Comparison of ENCODE assay signal across 8 mouse cellular contexts in the genomic region with DNA sequence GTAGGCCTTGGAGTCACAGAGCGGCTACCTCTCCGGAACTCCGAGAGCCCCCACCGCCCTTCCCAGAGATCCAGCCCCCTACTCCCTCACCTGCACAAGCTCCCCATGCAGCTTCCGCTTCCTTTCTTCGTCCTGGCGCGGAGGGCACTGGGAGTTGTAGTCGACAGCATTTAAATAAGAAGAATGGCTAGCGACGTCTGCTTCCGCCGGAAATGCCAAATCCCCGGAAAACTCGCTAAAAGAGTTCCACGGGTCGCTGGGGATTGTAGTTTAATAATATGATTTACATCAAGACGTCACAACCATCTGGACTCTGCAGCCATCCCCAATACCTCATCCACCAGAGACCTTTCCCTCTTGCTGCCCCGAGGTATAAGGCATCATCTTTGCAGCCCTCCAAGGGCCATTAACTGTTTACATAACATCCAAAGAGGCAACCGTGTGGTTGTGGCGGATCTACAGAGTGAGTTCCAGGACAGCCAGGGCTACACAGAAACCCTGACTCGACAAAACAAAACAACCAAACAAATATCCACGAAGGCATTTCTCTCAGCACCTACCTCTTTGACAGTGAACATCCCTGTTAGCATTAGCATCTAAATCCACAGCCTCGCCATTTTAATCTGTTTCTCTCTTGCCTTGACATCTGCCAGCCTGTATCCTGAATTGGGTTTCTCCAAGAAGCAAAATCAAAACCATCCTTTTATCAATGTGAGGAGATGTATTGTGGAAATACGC. TPM values are rescaled to one million over a fixed set of nuclear protein-coding genes. Genes with fewer than 3 reads are reported as not detected.
DNase-seq lines count a peak whose midpoint lies in the region; ATAC-seq and TF ChIP-seq lines count a peak whose summit lies in the region.

No protein-coding gene starts in this region.

- peak overlapping the region; percentile 79 for H3K4me2 ChIP-seq in heart, embryonic 15.5 days
- peak overlapping the region; percentile 67 for H3K4me2 ChIP-seq in liver, embryonic 14.5 days (ENCODE audit: low read depth)
- peak overlapping the region; percentile 70 for H3K4me2 ChIP-seq in neural tube, embryonic 11.5 days (ENCODE audit: low read depth)

- no peak for TF ChIP-seq CTCF in liver, embryonic 14.5 days (IDR thresholded peaks at IDR 0.05; ENCODE audit: low read depth)

- peaks cover 37% of the 10 kb centered on the region for H3K4me1 ChIP-seq in forebrain, embryonic 10.5 days
- peaks cover 13% of the 10 kb centered on the region for H3K4me1 ChIP-seq in heart, embryonic 15.5 days (replicated peaks)
- H3K4me1 ChIP-seq in liver, embryonic 14.5 days (replicated peaks; ENCODE audit: control insufficient read depth in 2 of 2, insufficient read depth in 2 of 2, low read length in 1 of 2) = peaks cover 2 to 16% of the 10 kb centered on the region in 2 experiments; a peak in 3 of 4 replicates
- H3K4me1 ChIP-seq in neural tube, embryonic 11.5 days (ENCODE audit: control insufficient read depth, insufficient read depth, low read length) = peaks cover 39% of the 10 kb centered on the region

- peaks cover 44% of the 10 kb centered on the region for H3K27me3 ChIP-seq in forebrain, embryonic 10.5 days (ENCODE audit: poor library complexity, severe bottlenecking)
- peaks cover 39% of the 10 kb centered on the region for H3K27me3 ChIP-seq in heart, embryonic 15.5 days
- peaks cover 18% of the 10 kb centered on the region for H3K27me3 ChIP-seq in liver, embryonic 14.5 days (ENCODE audit: control insufficient read depth, insufficient read depth, low read length)
- H3K27me3 ChIP-seq in neural tube, embryonic 11.5 days (ENCODE audit: control insufficient read depth, insufficient read depth, low read length) = no peaks in the 10 kb centered on the region

- peak; percentile 79 for ATAC-seq in heart, embryonic 15.5 days (replicated peaks; ENCODE audit: insufficient number of reproducible peaks, insufficient read depth, low FRiP score, low read depth)
- peak; percentile 76 for ATAC-seq in liver, embryonic 14.5 days (ENCODE audit: insufficient read depth)
- ATAC-seq in neural tube, embryonic 11.5 days (ENCODE audit: insufficient read depth, low FRiP score, low TSS enrichment) = peak; percentile 36

- H3K4me3 ChIP-seq in forebrain, embryonic 10.5 days = peak overlapping the region; percentile 61
- H3K4me3 ChIP-seq in heart, embryonic 15.5 days = peak overlapping the region; percentile 93
- H3K4me3 ChIP-seq in liver, embryonic 14.5 days (ENCODE audit: insufficient read depth in 1 of 2, low read depth in 2 of 2, low read length in 2 of 2) = peak overlapping the region; percentile 82 to 89
- H3K4me3 ChIP-seq in neural tube, embryonic 11.5 days (ENCODE audit: low read depth, low read length) = peak overlapping the region; percentile 54

- no peaks in the 10 kb centered on the region for H3K9me3 ChIP-seq in forebrain, embryonic 10.5 days
- no peaks in the 10 kb centered on the region for H3K9me3 ChIP-seq in heart, embryonic 15.5 days (replicated peaks)
- H3K9me3 ChIP-seq in liver, embryonic 14.5 days (ENCODE audit: control insufficient read depth, low read length) = no peaks in the 10 kb centered on the region
- no peaks in the 10 kb centered on the region for H3K9me3 ChIP-seq in neural tube, embryonic 11.5 days (ENCODE audit: control insufficient read depth, low read length)

- H3K36me3 ChIP-seq in forebrain, embryonic 10.5 days (replicated peaks) = no peaks in the 10 kb centered on the region
- H3K36me3 ChIP-seq in heart, embryonic 15.5 days = no peaks in the 10 kb centered on the region
- no peaks in the 10 kb centered on the region for H3K36me3 ChIP-seq in liver, embryonic 14.5 days (replicated peaks; ENCODE audit: control insufficient read depth, insufficient read depth, low read depth)
- no peaks in the 10 kb centered on the region for H3K36me3 ChIP-seq in neural tube, embryonic 11.5 days (ENCODE audit: control insufficient read depth, insufficient read depth, low read length)

- no peak for TF ChIP-seq EP300 in liver, embryonic 14.5 days (IDR thresholded peaks at IDR 0.05; ENCODE audit: low read depth)

- 8% methylated on average over 25 of the region's 25 CpGs for WGBS in forebrain, embryonic 10.5 days
- WGBS in heart, embryonic 15.5 days = 9% methylated on average over 25 of the region's 25 CpGs
- WGBS in liver, embryonic 14.5 days (ENCODE audit: insufficient replicate concordance) = 9% methylated on average over 25 of the region's 25 CpGs
- WGBS in neural tube, embryonic 11.5 days = 10% methylated on average over 25 of the region's 25 CpGs

- H3K27ac ChIP-seq in forebrain, embryonic 10.5 days = peak overlapping the region; percentile 82
- no peak overlapping the region for H3K27ac ChIP-seq in heart, embryonic 15.5 days
- no peak overlapping the region for H3K27ac ChIP-seq in liver, embryonic 14.5 days
- 0 out of 2 replicates have a peak overlapping the region, but pooled peaks have one; percentile 49 for H3K27ac ChIP-seq in neural tube, embryonic 11.5 days (ENCODE audit: low read depth, low read length)

- DNase-seq in CD8-positive naive resting alpha-beta T cell, adult 2 months (ENCODE audit: low read depth in 2 of 2, low spot score in 2 of 2) = peak; percentile 69 to 78
- DNase-seq in c-Kit-positive CD71-negative TER-119-negative erythroid progenitor cells, embryonic 14.5 days (ENCODE audit: low read depth) = peak; percentile 89
- DNase-seq in forebrain, embryonic 10.5 days (ENCODE audit: extremely low spot score, low spot score) = peak; percentile 98
- peak; percentile 93 to 95 for DNase-seq in kidney, postnatal 25 days
- peak; percentile 76 to 82 (median 76) for DNase-seq in liver, embryonic 14.5 days (ENCODE audit: low read depth in 3 of 3, low spot score in 3 of 3)
- peak; percentile 94 for DNase-seq in neural tube, embryonic 11.5 days (ENCODE audit: low spot score)
- DNase-seq in testis, postnatal 10 days (ENCODE audit: low spot score) = peak; percentile 84

- peak overlapping the region; percentile 73 for H3K9ac ChIP-seq in heart, embryonic 15.5 days
- H3K9ac ChIP-seq in liver, embryonic 14.5 days (replicated peaks) = peak overlapping the region; percentile 68
- peak overlapping the region; percentile 66 for H3K9ac ChIP-seq in neural tube, embryonic 11.5 days (ENCODE audit: low read length)

RNA-seq across cellular contexts. Expression of gene Smug1, which starts 3.5 kb away (rescaled TPM):
- polyA plus RNA-seq in forebrain, embryonic 10.5 days (2016; fragmentation: Nextera tagmentation; extraction: Ambion mirVana) = 21.7 and 21.8 TPM in 2 replicates
- polyA plus RNA-seq in heart, embryonic 15.5 days (2015; fragmentation: Nextera tagmentation; extraction: Ambion mirVana) = 14.1 and 16.8 TPM in 2 replicates
- polyA plus RNA-seq in liver, embryonic 14.5 days (2012; rRNA removed) = 3.6 and 4.4 TPM in 2 replicates
- 3.8 and 4.7 TPM in 2 replicates for polyA plus RNA-seq in liver, embryonic 14.5 days (2014; fragmentation: Nextera tagmentation; extraction: Ambion mirVana)
- 55.9 and 65.4 TPM in 2 replicates for polyA plus RNA-seq in neural tube, embryonic 11.5 days (2014; fragmentation: Nextera tagmentation; extraction: Ambion mirVana)

Comparison
In these comparisons a context has a peak if more than half of its experiments do, and no peak if none do; other contexts are left out.
1. H3K27ac ChIP-seq: peak in forebrain, embryonic 10.5 days (single experiment) and neural tube, embryonic 11.5 days (single experiment); none in heart, embryonic 15.5 days (single experiment) and liver, embryonic 14.5 days (single experiment).
2. Peak in every context shown above with its lines, with median percentiles within 50 percentile points of each other: DNase-seq, H3K4me3 ChIP-seq, ATAC-seq, H3K4me2 ChIP-seq and H3K9ac ChIP-seq.